Mouse (Mus musculus) MEL (cell line): Measurements from ENCODE around the gene Btbd7. TPM values are rescaled to one million over a fixed set of nuclear protein-coding genes. Genes with fewer than 3 reads are reported as not detected.

Experiments used
- DNase-seq: peaks from one replicate; pipeline ENCODE4 v3.0.0; 2011; ENCODE audit warnings: low read depth, low spot score
- H3K27ac ChIP-seq: 2 replicates; pipeline ENCODE4 v1.5.1; 2012; ENCODE audit warnings: low read depth, mild to moderate bottlenecking, control low read depth, low read length, moderate library complexity; ENCODE audit not compliant: control insufficient read depth
- H3K27me3 ChIP-seq, 2 experiments: fragments of 150-350 bp in 1 of 2; sonication (generic) in 1 of 2; 2 replicates each; pipeline ENCODE4 v1.6.1; 2012; ENCODE audit warnings: low read length in 2 of 2, mild to moderate bottlenecking in 2 of 2, improper control_type of control experiment in 1 of 2, moderate library complexity in 1 of 2; ENCODE audit not compliant: insufficient read depth in 2 of 2, control insufficient read depth in 1 of 2
- H3K36me3 ChIP-seq, 2 experiments: 2 replicates each; pipeline ENCODE4 v1.6.1; 2012 to 2014; ENCODE audit warnings: low read length in 2 of 2, improper control_type of control experiment in 1 of 2, inconsistent platforms in 1 of 2, mild to moderate bottlenecking in 1 of 2; ENCODE audit not compliant: insufficient read depth in 2 of 2, control insufficient read depth in 1 of 2
- H3K4me1 ChIP-seq, 2 experiments: fragments of 150-350 bp in 1 of 2; sonication (generic) in 1 of 2; 2 replicates each; pipeline ENCODE4 v1.6.1; 2012; ENCODE audit warnings: low read length in 2 of 2, improper control_type of control experiment in 1 of 2, mild to moderate bottlenecking in 1 of 2; ENCODE audit not compliant: insufficient read depth in 2 of 2, control insufficient read depth in 1 of 2
- H3K4me3 ChIP-seq, 2 experiments: fragments of 150-350 bp in 1 of 2; sonication (generic) in 1 of 2; 2 replicates each; pipeline ENCODE4 v1.5.1; 2012; ENCODE audit warnings: low read depth in 2 of 2, low read length in 2 of 2, mild to moderate bottlenecking in 2 of 2, moderate library complexity in 2 of 2, control low read depth in 1 of 2, improper control_type of control experiment in 1 of 2; ENCODE audit not compliant: control insufficient read depth in 1 of 2, insufficient read depth in 1 of 2
- H3K79me2 ChIP-seq: 2 replicates; pipeline ENCODE4 v1.6.1; 2012; ENCODE audit warnings: mild to moderate bottlenecking, low read length, moderate library complexity; ENCODE audit not compliant: control insufficient read depth, poor library complexity, insufficient read depth
- H3K9ac ChIP-seq: 2 replicates; pipeline ENCODE4 v1.6.1; 2012; ENCODE audit warnings: low read depth, mild to moderate bottlenecking, control low read depth, low read length, moderate library complexity; ENCODE audit not compliant: control insufficient read depth, poor library complexity, severe bottlenecking
- H3K9me3 ChIP-seq: fragments of 150-350 bp; sonication (generic); replicated peaks from 2 replicates; pipeline ENCODE4 v1.6.1; 2012; ENCODE audit warnings: mild to moderate bottlenecking, low read length, improper control_type of control experiment, moderate library complexity; ENCODE audit not compliant: insufficient read depth
- BHLHE40 ChIP-seq: IDR thresholded peaks from 2 replicates; pipeline ENCODE4 v1.6.1; 2012; ENCODE audit warnings: low read depth, mild to moderate bottlenecking, inconsistent platforms, low read length, improper control_type of control experiment, borderline replicate concordance
- CHD2 ChIP-seq: IDR thresholded peaks from 2 replicates; pipeline ENCODE4 v1.6.1; 2011; ENCODE audit warnings: low read length, improper control_type of control experiment
- ELF1 ChIP-seq: IDR thresholded peaks from 2 replicates; pipeline ENCODE4 v1.6.1; 2014; ENCODE audit warnings: low read depth, mild to moderate bottlenecking, inconsistent platforms, low read length, improper control_type of control experiment, moderate library complexity
- ETS1 ChIP-seq: IDR thresholded peaks from 2 replicates; pipeline ENCODE4 v1.6.1; 2012; ENCODE audit warnings: low read depth, mild to moderate bottlenecking, inconsistent platforms, low read length, improper control_type of control experiment, moderate library complexity
- GABPA ChIP-seq: IDR thresholded peaks from 2 replicates; pipeline ENCODE4 v1.6.1; 2012; ENCODE audit warnings: low read depth, mild to moderate bottlenecking, inconsistent platforms, low read length, improper control_type of control experiment, moderate library complexity
- MAFK ChIP-seq: IDR thresholded peaks from 2 replicates; pipeline ENCODE4 v1.6.1; 2011; ENCODE audit warnings: low read depth, mild to moderate bottlenecking, low read length, improper control_type of control experiment, borderline replicate concordance
- MAX ChIP-seq: IDR thresholded peaks from 2 replicates; pipeline ENCODE4 v1.6.1; 2011; ENCODE audit warnings: low read length, improper control_type of control experiment
- MEF2A ChIP-seq: IDR thresholded peaks from 2 replicates; pipeline ENCODE4 v1.6.1; 2014; ENCODE audit warnings: low read depth, mild to moderate bottlenecking, inconsistent platforms, low read length, improper control_type of control experiment; ENCODE audit not compliant: poor library complexity, insufficient replicate concordance, severe bottlenecking; ENCODE audit errors: extremely low read depth
- MXI1 ChIP-seq: IDR thresholded peaks from 2 replicates; pipeline ENCODE4 v1.6.1; 2011; ENCODE audit warnings: mild to moderate bottlenecking, low read depth, low read length, improper control_type of control experiment
- NRF1 ChIP-seq: IDR thresholded peaks from 2 replicates; pipeline ENCODE4 v1.6.1; 2014; ENCODE audit warnings: low read depth, mild to moderate bottlenecking, inconsistent platforms, low read length, improper control_type of control experiment, moderate library complexity; ENCODE audit not compliant: poor library complexity, insufficient read depth, severe bottlenecking
- POLR2AphosphoS2 ChIP-seq: IDR thresholded peaks from 2 replicates; pipeline ENCODE4 v1.6.1; 2011; ENCODE audit warnings: low read length, improper control_type of control experiment
- POLR2AphosphoS5 ChIP-seq: IDR thresholded peaks from 2 replicates; pipeline ENCODE4 v1.6.1; 2012; ENCODE audit warnings: low read depth, borderline replicate concordance, mild to moderate bottlenecking, inconsistent platforms, low read length, moderate library complexity, mixed read lengths
- RAD21 ChIP-seq: IDR thresholded peaks from 2 replicates; pipeline ENCODE4 v1.6.1; 2011; ENCODE audit warnings: mild to moderate bottlenecking, low read depth, low read length, improper control_type of control experiment
- SMC3 ChIP-seq: IDR thresholded peaks from 2 replicates; pipeline ENCODE4 v1.6.1; 2011; ENCODE audit warnings: low read depth, low read length, improper control_type of control experiment
- TBP ChIP-seq: IDR thresholded peaks from 2 replicates; pipeline ENCODE4 v1.8.0; 2011; ENCODE audit warnings: low read depth, low read length, improper control_type of control experiment
- UBTF ChIP-seq: IDR thresholded peaks from 2 replicates; pipeline ENCODE4 v1.6.1; 2012; ENCODE audit warnings: low read depth, mild to moderate bottlenecking, inconsistent platforms, low read length, improper control_type of control experiment, moderate library complexity, borderline replicate concordance; ENCODE audit not compliant: insufficient read depth
- USF1 ChIP-seq: IDR thresholded peaks from 2 replicates; pipeline ENCODE4 v1.6.1; 2014; ENCODE audit warnings: low read depth, mild to moderate bottlenecking, inconsistent platforms, low read length, improper control_type of control experiment, moderate library complexity
- USF2 ChIP-seq, 2 experiments: IDR thresholded peaks; 2 replicates each; pipeline ENCODE4 v1.6.1; 2011 to 2012; ENCODE audit warnings: improper control_type of control experiment in 2 of 2, low read length in 2 of 2, borderline replicate concordance in 1 of 2, inconsistent platforms in 1 of 2, low read depth in 1 of 2, mild to moderate bottlenecking in 1 of 2; ENCODE audit not compliant: insufficient read depth in 1 of 2
- ZC3H11A ChIP-seq: IDR thresholded peaks from 2 replicates; pipeline ENCODE4 v1.6.1; 2012; ENCODE audit warnings: low read depth, mild to moderate bottlenecking, inconsistent platforms, low read length, improper control_type of control experiment
- ZMIZ1 ChIP-seq: IDR thresholded peaks from 2 replicates; pipeline ENCODE4 v1.6.1; 2012; ENCODE audit warnings: low read depth, mild to moderate bottlenecking, inconsistent platforms, low read length, improper control_type of control experiment, moderate library complexity
- polyA plus RNA-seq, 2 experiments: library from polyadenylated mRNA; stranded (reverse) in 1 of 2; unstranded in 1 of 2; fragments of >175 nt in 1 of 2; fragments of >200 nt in 1 of 2; gene quantifications; 2 replicates each; pipeline versions ENCODE4 v1.2.1 to v1.2.4; 2012; ENCODE audit warnings: low replicate concordance in 2 of 2, low read depth in 1 of 2; ENCODE audit not compliant: insufficient read length in 2 of 2, insufficient read depth in 1 of 2, missing spikeins in 1 of 2
- total RNA-seq: library from RNA; depleted of rRNA; stranded (reverse); fragments of 300-350 nt; gene quantifications from 2 replicates; pipeline ENCODE4 v1.2.3, GENCODE M21; 2012

Gene Btbd7
- total and polyA plus RNA-seq, 3 experiments = 8.4 to 14.3 TPM; not detected in 1

DNA sequence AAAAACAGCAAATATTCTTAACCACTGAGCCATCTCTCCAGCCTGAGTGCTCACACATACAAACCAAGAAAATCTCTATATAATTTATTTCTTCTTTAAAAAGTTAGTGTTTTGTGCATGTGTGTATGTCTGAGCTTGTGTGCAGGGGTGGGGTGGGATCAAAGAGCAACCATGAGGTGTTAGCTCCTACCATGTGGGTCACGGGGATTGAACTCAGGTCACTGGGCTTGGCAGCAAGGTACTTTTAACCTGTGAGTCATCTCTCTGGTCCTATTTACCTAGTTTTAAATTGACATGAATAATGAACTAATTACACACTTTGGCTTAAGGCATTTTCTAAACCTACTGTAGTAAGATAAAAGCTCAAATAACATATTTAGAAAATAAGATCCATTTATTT lies 51.9 kb downstream of the Btbd7 start:
- DNase-seq = no peak
- no peak overlapping the region for H3K27ac ChIP-seq
- H3K79me2 ChIP-seq = 0 out of 2 replicates have a peak, but pooled peaks cover 3% of the 10 kb centered on the region
- H3K9me3 ChIP-seq = no peaks in the 10 kb centered on the region
- no peak overlapping the region for H3K9ac ChIP-seq
- peaks cover 0 to 4% of the 10 kb centered on the region in 2 experiments; a peak in 2 of 4 replicates for H3K4me1 ChIP-seq
- H3K27me3 ChIP-seq = no peaks in the 10 kb centered on the region
- no peak overlapping the region for H3K4me3 ChIP-seq
- H3K36me3 ChIP-seq = peaks cover 0 to 8% of the 10 kb centered on the region in 2 experiments; a peak in 2 of 4 replicates
- TF ChIP-seq MXI1 = no peak
- no peak for TF ChIP-seq MEF2A
- TF ChIP-seq ETS1 = no peak
- no peak for TF ChIP-seq UBTF
- no peak for TF ChIP-seq MAFK
- TF ChIP-seq USF2 (IDR thresholded peaks at IDR 0.05; ENCODE audit: borderline replicate concordance in 1 of 2, insufficient read depth in 1 of 2, low read depth in 1 of 2, low read length in 2 of 2) = no peak
- no peak for TF ChIP-seq ZMIZ1
- TF ChIP-seq USF1 = no peak
- no peak for TF ChIP-seq TBP
- TF ChIP-seq, all 39 proteins: peak for 0

DNA sequence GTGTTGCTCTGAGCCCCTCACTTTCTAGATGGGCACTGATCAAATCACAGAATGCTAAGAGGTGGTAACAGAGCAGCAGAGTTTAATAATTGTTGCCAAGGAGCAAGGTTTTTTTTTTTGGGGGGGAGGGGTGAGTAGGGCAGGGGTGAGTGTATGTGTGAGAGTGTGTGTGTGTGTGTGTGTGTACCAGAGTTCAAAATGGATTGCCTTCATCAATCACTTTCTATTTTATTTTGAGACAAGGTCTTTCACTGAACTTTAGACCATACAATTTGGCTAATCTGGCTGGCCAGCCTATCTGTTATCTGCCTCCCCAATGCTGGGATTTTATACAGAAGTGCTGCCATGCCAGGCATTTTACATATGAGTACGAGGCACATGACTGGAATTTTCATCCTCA lies 63.4 kb downstream of the Btbd7 start:
- no peak for DNase-seq
- Histone ChIP-seq H3K4me3 (no peak overlapping the region), H3K4me1 (peaks cover 0 to 4% of the 10 kb centered on the region in 2 experiments; a peak in 2 of 4 replicates), H3K9me3 (no peaks in the 10 kb centered on the region), H3K27ac (no peak overlapping the region), H3K79me2 (no peaks in the 10 kb centered on the region), H3K27me3 (no peaks in the 10 kb centered on the region), H3K9ac (no peak overlapping the region), H3K36me3 (peaks cover 2 to 19% of the 10 kb centered on the region in 2 experiments; a peak in 3 of 4 replicates)
- TF ChIP-seq ZC3H11A = no peak
- TF ChIP-seq POLR2AphosphoS5 = no peak
- no peak for TF ChIP-seq BHLHE40
- TF ChIP-seq GABPA = no peak
- no peak for TF ChIP-seq RAD21
- TF ChIP-seq POLR2AphosphoS2 = no peak
- TF ChIP-seq CHD2 = no peak
- TF ChIP-seq ETS1 = no peak
- TF ChIP-seq NRF1 = no peak
- TF ChIP-seq MAX = no peak
- TF ChIP-seq ELF1 = no peak
- no peak for TF ChIP-seq MXI1
- no peak for TF ChIP-seq SMC3
